Mouse (Mus musculus) ES-E14 (cell line): ENCODE results near the gene Slc17a3. TPM values are rescaled to one million over a fixed set of nuclear protein-coding genes. Genes with fewer than 3 reads are reported as not detected.

Experiments
- DNase-seq: peaks from one replicate; pipeline ENCODE4 v3.0.0-alpha.2; 2013; ENCODE audit warnings: low read depth, low spot score
- H3K27ac ChIP-seq: 2 replicates; pipeline ENCODE4 v1.5.1; 2012; ENCODE audit warnings: low read depth, mild to moderate bottlenecking, low read length, moderate library complexity, mixed read lengths; ENCODE audit not compliant: poor library complexity, insufficient read depth, severe bottlenecking
- H3K36me3 ChIP-seq: 2 replicates; pipeline ENCODE4 v1.6.1; 2012; ENCODE audit warnings: mild to moderate bottlenecking, low read length, moderate library complexity, mixed read lengths; ENCODE audit not compliant: control insufficient read depth, poor library complexity, insufficient read depth, severe bottlenecking
- H3K4me1 ChIP-seq, 2 experiments: fragments of 150-350 bp in 1 of 2; sonication (generic) in 1 of 2; 2 replicates each; pipeline ENCODE4 v1.6.1; 2012; ENCODE audit warnings: low read length in 2 of 2, mild to moderate bottlenecking in 1 of 2, mixed read lengths in 1 of 2; ENCODE audit not compliant: control insufficient read depth in 2 of 2, insufficient read depth in 2 of 2, poor library complexity in 1 of 2
- H3K4me3 ChIP-seq, 2 experiments: fragments of 150-350 bp in 1 of 2; sonication (generic) in 1 of 2; 2 replicates each; pipeline ENCODE4 v1.5.1; 2012; ENCODE audit warnings: low read length in 2 of 2, low read depth in 1 of 2, mild to moderate bottlenecking in 1 of 2, mixed read lengths in 1 of 2; ENCODE audit not compliant: insufficient read depth in 1 of 2, poor library complexity in 1 of 2, severe bottlenecking in 1 of 2
- H3K9ac ChIP-seq: 2 replicates; pipeline ENCODE4 v1.6.1; 2012; ENCODE audit warnings: low read depth, mild to moderate bottlenecking, low read length, mixed read lengths; ENCODE audit not compliant: poor library complexity, insufficient read depth, severe bottlenecking
- H3K9me3 ChIP-seq: fragments of 150-350 bp; sonication (generic); 2 replicates; pipeline ENCODE4 v1.6.1; 2012; ENCODE audit warnings: low read depth, mild to moderate bottlenecking, low read length; ENCODE audit not compliant: control insufficient read depth, insufficient read depth
- CHD2 ChIP-seq: IDR thresholded peaks from 2 replicates; pipeline ENCODE4 v1.6.1; 2014; ENCODE audit warnings: mild to moderate bottlenecking, low read depth, low read length, inconsistent platforms
- HCFC1 ChIP-seq: IDR thresholded peaks from 2 replicates; pipeline ENCODE4 v1.6.1; 2012; ENCODE audit warnings: low read length, inconsistent platforms, borderline replicate concordance; ENCODE audit not compliant: insufficient read depth
- MAFK ChIP-seq: IDR thresholded peaks from 2 replicates; pipeline ENCODE4 v1.6.1; 2014; ENCODE audit warnings: mild to moderate bottlenecking, low read depth, low read length, inconsistent platforms; ENCODE audit not compliant: insufficient read depth
- ZC3H11A ChIP-seq: IDR thresholded peaks from 2 replicates; pipeline ENCODE4 v1.6.1; 2012; ENCODE audit warnings: low read depth, mild to moderate bottlenecking, inconsistent platforms, low read length, borderline replicate concordance
- ZNF384 ChIP-seq: IDR thresholded peaks from 2 replicates; pipeline ENCODE4 v1.6.1; 2012; ENCODE audit warnings: low read depth, low read length, inconsistent platforms
- in situ Hi-C, 2 experiments: fragments of 600-800 bp; cut with MboI; formaldehyde crosslinking; loops; one replicate each; pipeline ENCODE4 v1.15.1; 2025; ENCODE audit warnings: low sequenced_read_pairs in 2 of 2, inconsistent platforms in 1 of 2; ENCODE audit not compliant: unreplicated experiment in 2 of 2
- total RNA-seq: library from RNA; depleted of rRNA; stranded (reverse); fragments of 300-350 nt; gene quantifications from 2 replicates; pipeline ENCODE4 v1.2.3, GENCODE M21; 2012; rRNA removed

The Slc17a3 gene
- total RNA-seq, 1 experiment = not detected

- TF ChIP-seq ZNF384 = no peak
- no peak for TF ChIP-seq MAFK
- no peak for TF ChIP-seq CHD2
- TF ChIP-seq HCFC1 = no peak
- no peak for TF ChIP-seq ZC3H11A
- in situ Hi-C loops = no loop called here
- Histone ChIP-seq H3K36me3 (no peaks in the 10 kb centered on the region), H3K4me1 (no peaks in the 10 kb centered on the region), H3K27ac (no peak overlapping the region), H3K9ac (no peak overlapping the region), H3K4me3 (no peak overlapping the region), H3K9me3 (no peaks in the 10 kb centered on the region)
- no peak for DNase-seq
These were observed 70.9 kb downstream of the Slc17a3 start for GRCm38 (mm10) chr13:23910121-23910520.

Other genes with a start within 250 kb of the Slc17a3 start
- 119 and 195 TPM in 2 replicates for gene Hist1h2be, start 218.3 kb upstream of the Slc17a3 start, total RNA-seq
- gene Hist1h1e, start 216.9 kb upstream of the Slc17a3 start, total RNA-seq = 131 and 207 TPM in 2 replicates
- gene Hist1h2ac, start 155.5 kb upstream of the Slc17a3 start, total RNA-seq = 112 and 141 TPM in 2 replicates
- gene Hist1h2bc, start 155.2 kb upstream of the Slc17a3 start, total RNA-seq = 355 and 545 TPM in 2 replicates
- gene Hist1h1t, start 143.6 kb upstream of the Slc17a3 start, total RNA-seq = 7.7 and 13.3 TPM in 2 replicates
- 326 and 496 TPM in 2 replicates for gene Hist1h4c, start 141.0 kb upstream of the Slc17a3 start, total RNA-seq
- gene Hfe, start 128.6 kb upstream of the Slc17a3 start, total RNA-seq = 1.1 and 1.5 TPM in 2 replicates
- 379 and 496 TPM in 2 replicates for gene Hist1h1c, start 100.6 kb upstream of the Slc17a3 start, total RNA-seq
- gene Hist1h3c, start 93.8 kb upstream of the Slc17a3 start, total RNA-seq = 970 and 1,161 TPM in 2 replicates
- gene Hist1h2bb, start 92.7 kb upstream of the Slc17a3 start, total RNA-seq = 1,224 and 1,736 TPM in 2 replicates
- gene Hist1h2ab, start 88.3 kb upstream of the Slc17a3 start, total RNA-seq = 2,399 and 2,956 TPM in 2 replicates
- 667 and 954 TPM in 2 replicates for gene Hist1h3b, start 87.2 kb upstream of the Slc17a3 start, total RNA-seq
- gene Hist1h4b, start 82.4 kb upstream of the Slc17a3 start, total RNA-seq = 1,054 and 1,339 TPM in 2 replicates
- 1,331 and 1,744 TPM in 2 replicates for gene Hist1h4a, start 78.2 kb upstream of the Slc17a3 start, total RNA-seq
- gene Hist1h3a, start 77.0 kb upstream of the Slc17a3 start, total RNA-seq = 470 and 728 TPM in 2 replicates
- 1,149 and 1,468 TPM in 2 replicates for gene Hist1h1a, start 75.8 kb upstream of the Slc17a3 start, total RNA-seq
- 0.21 and 0.40 TPM in 2 replicates for gene Trim38, start 69.5 kb upstream of the Slc17a3 start, total RNA-seq
- gene Slc17a2, start 32.4 kb upstream of the Slc17a3 start, total RNA-seq = not detected in 2 replicates
- not detected in 2 replicates for gene Slc17a1, start 28.3 kb downstream of the Slc17a3 start, total RNA-seq
- gene Slc17a4, start 75.6 kb downstream of the Slc17a3 start, total RNA-seq = not detected in 2 replicates
- 37.2 and 67.4 TPM in 2 replicates for gene Hist1h2ba, start 94.7 kb downstream of the Slc17a3 start, total RNA-seq
- 140 and 167 TPM in 2 replicates for gene Hist1h2aa, start 95.0 kb downstream of the Slc17a3 start, total RNA-seq
- not detected in 2 replicates for gene Scgn, start 151.8 kb downstream of the Slc17a3 start, total RNA-seq